Mouse (Mus musculus): ENCODE measurements at regions not wholly inside any gene's neighbourhood (a gene's known extent, or its start where the extent isn't known, plus 50 kb on each side); places are given as distances from the start of the nearest gene placed in this dataset.

DNA sequence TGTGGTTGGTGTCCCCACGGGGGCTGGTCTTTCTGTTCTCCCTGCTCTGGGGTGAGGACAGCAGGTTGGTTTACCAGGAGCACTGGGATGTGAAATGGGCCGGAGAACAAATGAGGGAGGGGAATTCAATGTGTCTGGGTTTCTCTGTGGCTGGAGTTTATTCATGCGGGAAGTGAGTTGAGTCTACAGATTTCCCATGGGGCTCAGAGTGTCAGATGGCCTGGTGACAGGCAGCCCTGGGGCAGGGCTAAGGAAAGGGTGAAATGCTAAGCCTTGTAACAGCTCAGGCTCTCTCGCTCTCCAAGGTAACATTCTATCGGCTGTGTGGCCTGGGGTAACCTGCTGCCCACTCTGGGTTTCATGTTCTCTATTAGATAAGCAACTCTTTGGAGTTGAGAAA lies 167.5 kb downstream of the Gm26897 start:
- Histone ChIP-seq H3K27ac (replicated peaks) (no peak overlapping the region), H3K36me3 (ENCODE audit: control insufficient read depth, insufficient read depth, low read length) (no peaks in the 10 kb centered on the region), H3K9me3 (ENCODE audit: control insufficient read depth, low read length) (no peaks in the 10 kb centered on the region), H3K4me3 (ENCODE audit: low read depth, low read length) (no peak overlapping the region), H3K27me3 (ENCODE audit: control insufficient read depth, insufficient read depth, low read length) (no peaks in the 10 kb centered on the region), H3K4me1 (replicated peaks; ENCODE audit: control insufficient read depth, insufficient read depth) (no peaks in the 10 kb centered on the region), H3K9ac (ENCODE audit: low read length) (no peak overlapping the region), H3K4me2 (replicated peaks; ENCODE audit: low read depth) (no peak overlapping the region)
- no peak for DNase-seq (ENCODE audit: low spot score)
- TF ChIP-seq CTCF (IDR thresholded peaks at IDR 0.05; ENCODE audit: low read depth) (no peak), EP300 (optimal IDR thresholded peaks at IDR 0.05) (no peak)
- WGBS, result 68% methylated on average over 5 of the region's 5 CpGs
- no peak for ATAC-seq (ENCODE audit: low FRiP score, low TSS enrichment)

DNA sequence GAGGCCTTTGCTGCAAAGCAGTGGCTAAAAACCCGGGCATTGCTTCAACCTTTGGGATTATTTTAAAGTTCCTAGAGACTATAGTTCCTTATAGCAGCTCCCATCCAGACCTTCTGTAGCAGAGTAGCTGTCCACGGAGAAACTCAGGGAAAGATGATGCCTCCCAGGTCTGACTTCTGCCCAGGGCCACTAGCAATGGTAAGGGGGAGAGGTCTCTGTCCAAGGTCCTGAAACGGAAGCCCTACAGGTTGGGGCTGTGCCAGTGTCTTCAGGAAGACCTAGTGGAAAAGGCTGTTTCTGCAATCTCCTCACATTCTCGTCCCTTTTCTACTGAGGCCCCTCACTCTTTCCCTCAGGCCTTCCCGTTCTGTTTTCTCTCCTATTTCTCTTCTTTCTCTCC lies 168.0 kb downstream of the Gm26897 start:
- ATAC-seq (ENCODE audit: low FRiP score, low TSS enrichment), result no peak
- no peak overlapping the region for H3K9ac ChIP-seq (ENCODE audit: low read length)
- H3K27ac ChIP-seq (replicated peaks), result no peak overlapping the region
- no peaks in the 10 kb centered on the region for H3K4me1 ChIP-seq (replicated peaks; ENCODE audit: control insufficient read depth, insufficient read depth)
- TF ChIP-seq EP300 (optimal IDR thresholded peaks at IDR 0.05) (no peak), CTCF (IDR thresholded peaks at IDR 0.05; ENCODE audit: low read depth) (no peak)
- no peaks in the 10 kb centered on the region for H3K36me3 ChIP-seq (ENCODE audit: control insufficient read depth, insufficient read depth, low read length)
- no peak overlapping the region for H3K4me2 ChIP-seq (replicated peaks; ENCODE audit: low read depth)
- no peak overlapping the region for H3K4me3 ChIP-seq (ENCODE audit: low read depth, low read length)
- peak; percentile 48 for DNase-seq (ENCODE audit: low spot score)
- no peaks in the 10 kb centered on the region for H3K9me3 ChIP-seq (ENCODE audit: control insufficient read depth, low read length)
- 11% methylated on average over 5 of the region's 5 CpGs for WGBS
- H3K27me3 ChIP-seq (ENCODE audit: control insufficient read depth, insufficient read depth, low read length), result no peaks in the 10 kb centered on the region

DNA sequence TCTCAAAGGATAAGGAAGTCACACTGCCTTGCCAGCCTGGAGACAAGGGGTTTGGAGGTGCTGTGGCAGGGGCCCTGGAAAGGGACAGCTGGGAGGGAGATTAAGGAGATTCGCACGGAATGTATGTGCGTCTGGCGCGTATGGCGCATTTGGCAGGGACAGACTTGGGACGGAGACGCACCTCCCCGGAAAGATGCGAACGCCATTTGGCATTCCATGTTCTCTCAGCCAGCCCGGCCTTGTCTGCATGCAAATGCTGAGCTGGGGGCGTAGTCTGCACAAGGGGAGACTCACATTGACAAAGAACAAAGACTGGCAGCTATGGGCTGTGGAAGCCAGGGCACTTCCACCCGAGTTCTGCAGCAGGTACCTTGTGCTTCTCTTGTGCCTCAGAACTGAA lies 174.4 kb downstream of the Gm26897 start:
- Histone ChIP-seq H3K4me2 (replicated peaks; ENCODE audit: low read depth) (no peak overlapping the region), H3K4me1 (replicated peaks; ENCODE audit: control insufficient read depth, insufficient read depth) (no peaks in the 10 kb centered on the region), H3K36me3 (ENCODE audit: control insufficient read depth, insufficient read depth, low read length) (no peaks in the 10 kb centered on the region), H3K27me3 (ENCODE audit: control insufficient read depth, insufficient read depth, low read length) (no peaks in the 10 kb centered on the region), H3K9me3 (ENCODE audit: control insufficient read depth, low read length) (no peaks in the 10 kb centered on the region), H3K9ac (ENCODE audit: low read length) (no peak overlapping the region), H3K4me3 (ENCODE audit: low read depth, low read length) (no peak overlapping the region), H3K27ac (replicated peaks) (no peak overlapping the region)
- ATAC-seq (ENCODE audit: low FRiP score, low TSS enrichment) (no peak), DNase-seq (ENCODE audit: low spot score) (no peak)
- 81% methylated on average over 14 of the region's 14 CpGs for WGBS
- no peak for TF ChIP-seq CTCF (IDR thresholded peaks at IDR 0.05; ENCODE audit: low read depth)
- TF ChIP-seq EP300 (optimal IDR thresholded peaks at IDR 0.05), result no peak

DNA sequence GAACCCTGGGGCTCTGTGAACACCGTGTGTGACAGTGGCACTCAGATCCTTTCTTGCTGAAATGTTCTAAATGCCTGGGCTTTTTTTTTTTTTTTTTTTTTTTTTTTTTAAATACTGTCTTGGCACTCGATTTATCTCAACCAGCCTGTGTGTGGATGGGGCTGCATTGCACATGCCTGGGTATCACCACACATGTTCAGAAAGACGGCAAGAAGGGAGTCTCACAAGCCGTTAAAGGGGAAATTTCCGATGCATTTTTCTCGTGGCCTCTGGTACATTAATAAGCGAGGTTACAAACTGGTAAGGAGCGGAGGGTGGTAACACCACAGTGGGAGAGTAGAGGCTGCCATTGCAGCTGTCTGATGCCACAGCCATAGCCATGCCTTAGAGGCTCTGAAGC lies 176.8 kb downstream of the Gm26897 start:
- no peak overlapping the region for H3K27ac ChIP-seq (replicated peaks)
- WGBS, result 69% methylated on average over 8 of the region's 8 CpGs

DNA sequence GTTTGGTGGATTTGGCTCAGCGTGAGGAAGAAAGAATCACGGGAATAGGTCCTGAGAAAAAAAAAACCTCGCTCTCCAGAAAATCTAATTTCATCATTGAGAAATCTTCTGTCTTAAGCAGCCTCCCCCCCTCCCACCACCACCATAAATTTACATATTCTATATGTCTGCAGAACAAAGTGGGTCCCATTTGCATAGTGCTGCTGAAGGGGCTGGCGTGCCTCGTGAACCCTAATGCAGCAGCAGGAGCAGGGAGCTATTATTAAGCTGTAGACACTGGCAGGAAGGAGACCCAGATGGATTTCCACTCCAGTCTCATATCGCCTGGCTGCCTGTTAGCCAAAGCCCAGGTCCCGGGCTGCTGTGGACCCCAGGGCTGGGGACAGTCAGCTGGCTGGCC lies 179.6 kb downstream of the Gm26897 start:
- Histone ChIP-seq H3K4me2 (replicated peaks; ENCODE audit: low read depth) (no peak overlapping the region), H3K36me3 (ENCODE audit: control insufficient read depth, insufficient read depth, low read length) (no peaks in the 10 kb centered on the region), H3K9ac (ENCODE audit: low read length) (no peak overlapping the region), H3K27me3 (ENCODE audit: control insufficient read depth, insufficient read depth, low read length) (no peaks in the 10 kb centered on the region), H3K27ac (replicated peaks) (no peak overlapping the region), H3K4me3 (ENCODE audit: low read depth, low read length) (no peak overlapping the region), H3K9me3 (ENCODE audit: control insufficient read depth, low read length) (no peaks in the 10 kb centered on the region), H3K4me1 (replicated peaks; ENCODE audit: control insufficient read depth, insufficient read depth) (no peaks in the 10 kb centered on the region)
- WGBS, result 54% methylated on average over 7 of the region's 7 CpGs
- TF ChIP-seq CTCF (IDR thresholded peaks at IDR 0.05; ENCODE audit: low read depth) (no peak), EP300 (optimal IDR thresholded peaks at IDR 0.05) (no peak)
- DNase-seq (ENCODE audit: low spot score), result no peak
- no peak for ATAC-seq (ENCODE audit: low FRiP score, low TSS enrichment)

More for the DNA sequence above, 176.8 kb downstream of the Gm26897 start:
- H3K36me3 ChIP-seq (ENCODE audit: control insufficient read depth, insufficient read depth, low read length), result no peaks in the 10 kb centered on the region
- no peaks in the 10 kb centered on the region for H3K9me3 ChIP-seq (ENCODE audit: control insufficient read depth, low read length)
- no peak for ATAC-seq (ENCODE audit: low FRiP score, low TSS enrichment)
- no peak overlapping the region for H3K4me3 ChIP-seq (ENCODE audit: low read depth, low read length)
- H3K4me2 ChIP-seq (replicated peaks; ENCODE audit: low read depth), result no peak overlapping the region
- no peaks in the 10 kb centered on the region for H3K27me3 ChIP-seq (ENCODE audit: control insufficient read depth, insufficient read depth, low read length)
- no peak for DNase-seq (ENCODE audit: low spot score)
- no peak for TF ChIP-seq CTCF (IDR thresholded peaks at IDR 0.05; ENCODE audit: low read depth)
- TF ChIP-seq EP300 (optimal IDR thresholded peaks at IDR 0.05), result no peak
- no peaks in the 10 kb centered on the region for H3K4me1 ChIP-seq (replicated peaks; ENCODE audit: control insufficient read depth, insufficient read depth)
- H3K9ac ChIP-seq (ENCODE audit: low read length), result no peak overlapping the region

DNA sequence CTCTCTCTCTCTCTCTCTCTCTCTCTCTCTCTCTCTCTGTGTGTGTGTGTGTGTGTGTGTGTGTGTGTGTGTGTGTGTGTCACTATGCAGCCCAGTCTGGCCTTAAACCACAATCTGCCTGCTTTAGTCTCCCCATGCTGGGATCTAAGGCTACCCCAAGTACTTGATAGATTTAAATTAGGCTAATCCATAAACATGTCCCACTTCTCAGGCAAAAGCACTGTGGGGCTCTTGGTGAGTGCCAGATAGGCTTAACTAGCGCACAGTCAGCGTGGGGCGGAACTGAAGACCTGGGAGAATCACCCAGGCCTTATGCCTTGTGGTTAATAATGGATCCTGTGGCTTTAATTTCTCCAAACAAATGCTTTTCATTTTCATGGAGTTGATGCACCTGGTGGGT lies 180.6 kb downstream of the Gm26897 start:
- no peaks in the 10 kb centered on the region for H3K4me1 ChIP-seq (replicated peaks; ENCODE audit: control insufficient read depth, insufficient read depth)
- H3K27ac ChIP-seq (replicated peaks), result no peak overlapping the region
- DNase-seq (ENCODE audit: low spot score) (no peak), ATAC-seq (ENCODE audit: low FRiP score, low TSS enrichment) (no peak)
- H3K4me2 ChIP-seq (replicated peaks; ENCODE audit: low read depth), result no peak overlapping the region
- H3K9me3 ChIP-seq (ENCODE audit: control insufficient read depth, low read length), result no peaks in the 10 kb centered on the region
- no peak overlapping the region for H3K4me3 ChIP-seq (ENCODE audit: low read depth, low read length)
- TF ChIP-seq EP300 (optimal IDR thresholded peaks at IDR 0.05), result no peak
- no peak for TF ChIP-seq CTCF (IDR thresholded peaks at IDR 0.05; ENCODE audit: low read depth)
- WGBS, result 84% methylated on average over 3 of the region's 3 CpGs
- no peaks in the 10 kb centered on the region for H3K36me3 ChIP-seq (ENCODE audit: control insufficient read depth, insufficient read depth, low read length)
- H3K27me3 ChIP-seq (ENCODE audit: control insufficient read depth, insufficient read depth, low read length), result no peaks in the 10 kb centered on the region
- H3K9ac ChIP-seq (ENCODE audit: low read length), result no peak overlapping the region

Measured in stomach, postnatal 0 days (tissue).